Mouse (Mus musculus): ENCODE data around the gene Gadl1. TPM values are rescaled to one million over a fixed set of nuclear protein-coding genes. Genes with fewer than 3 reads are reported as not detected.

The Gadl1 gene
- polyA plus RNA-seq, 1 experiment = 0.06 TPM

- peak; percentile 21 for DNase-seq (ENCODE audit: low spot score)
Measured at GRCm38 (mm10) chr9:116088912-116089311, 179.7 kb downstream of the Gadl1 start.

GRCm38 (mm10) chr9:116090296-116090695 lies 181.0 kb downstream of the Gadl1 start:
- no peak for DNase-seq (ENCODE audit: low spot score)

GRCm38 (mm10) chr9:116091101-116091841 lies 182.0 kb downstream of the Gadl1 start:
- no peak for DNase-seq (ENCODE audit: low spot score)

- DNase-seq (ENCODE audit: low spot score) = no peak
Measured at GRCm38 (mm10) chr9:116091921-116092320, 182.7 kb downstream of the Gadl1 start.

GRCm38 (mm10) chr9:116098724-116099595 lies 189.7 kb downstream of the Gadl1 start:
- DNase-seq (ENCODE audit: low spot score) = no peak

- no peak for DNase-seq (ENCODE audit: low spot score)
Measured at GRCm38 (mm10) chr9:116099596-116099993, 190.3 kb downstream of the Gadl1 start.

- no peak for DNase-seq (ENCODE audit: low spot score)
Measured at GRCm38 (mm10) chr9:116100015-116100414, 190.8 kb downstream of the Gadl1 start.

- no peak for DNase-seq (ENCODE audit: low spot score)
Measured at GRCm38 (mm10) chr9:116101842-116102241, 192.6 kb downstream of the Gadl1 start.

GRCm38 (mm10) chr9:116104770-116105169 lies 195.5 kb downstream of the Gadl1 start:
- no peak for DNase-seq (ENCODE audit: low spot score)

GRCm38 (mm10) chr9:116108729-116109128 lies 199.5 kb downstream of the Gadl1 start:
- no peak for DNase-seq (ENCODE audit: low spot score)

GRCm38 (mm10) chr9:116111149-116111970 lies 202.1 kb downstream of the Gadl1 start:
- DNase-seq (ENCODE audit: low spot score) = no peak

- DNase-seq (ENCODE audit: low spot score) = no peak
Measured at GRCm38 (mm10) chr9:116114339-116114738, 205.1 kb downstream of the Gadl1 start.

GRCm38 (mm10) chr9:116115875-116116274 lies 206.6 kb downstream of the Gadl1 start:
- no peak for DNase-seq (ENCODE audit: low spot score)

- DNase-seq (ENCODE audit: low spot score) = no peak
Measured at GRCm38 (mm10) chr9:116118332-116118872, 209.1 kb downstream of the Gadl1 start.

GRCm38 (mm10) chr9:116119990-116120389 lies 210.7 kb downstream of the Gadl1 start:
- DNase-seq (ENCODE audit: low spot score) = no peak

GRCm38 (mm10) chr9:116121472-116121871 lies 212.2 kb downstream of the Gadl1 start:
- DNase-seq (ENCODE audit: low spot score) = no peak

GRCm38 (mm10) chr9:116122544-116122943 lies 213.3 kb downstream of the Gadl1 start:
- no peak for DNase-seq (ENCODE audit: low spot score)

GRCm38 (mm10) chr9:116122969-116123589 lies 213.8 kb downstream of the Gadl1 start:
- no peak for DNase-seq (ENCODE audit: low spot score)

Data from urinary bladder, adult 2 months (tissue).